Mouse (Mus musculus): ENCODE measurements around the gene Prom2.

DNA sequence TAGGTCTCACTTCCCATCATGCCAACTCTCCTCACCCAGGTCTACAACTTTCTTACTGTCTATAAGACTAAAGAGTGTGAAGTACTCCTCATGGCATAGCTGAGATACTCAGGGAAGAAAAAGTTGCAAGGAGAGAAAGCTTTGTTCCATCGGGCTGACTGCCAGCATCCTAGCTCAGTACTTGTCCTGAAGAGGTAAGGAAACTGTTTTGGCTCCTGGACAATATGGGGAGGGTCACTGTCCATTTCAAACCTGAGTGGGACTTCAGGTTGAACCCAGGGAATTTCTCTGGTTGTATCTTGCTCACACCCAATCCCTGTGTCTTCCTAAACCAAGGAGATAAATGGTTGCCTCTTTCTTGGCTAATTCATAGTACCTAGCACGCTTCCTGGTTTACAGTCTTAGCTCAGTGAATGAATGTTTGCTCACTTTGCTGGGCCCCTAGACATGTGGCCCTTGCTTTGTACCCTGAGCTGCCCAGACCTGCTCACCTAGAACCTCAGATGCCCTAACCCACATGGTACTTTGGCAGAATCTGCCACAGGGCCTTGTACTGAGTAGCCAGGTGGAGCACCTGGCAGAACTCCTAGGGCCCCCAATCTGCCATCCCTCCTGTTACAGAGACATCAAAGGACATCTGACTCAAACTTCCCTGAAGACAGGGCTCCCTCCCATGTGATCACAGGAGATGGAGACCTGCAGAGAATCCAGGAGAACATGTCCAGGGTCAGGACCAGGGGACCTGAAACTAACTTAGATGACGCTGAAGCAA lies 16.1 kb downstream of the Prom2 start:
- TF ChIP-seq POLR2A (IDR thresholded peaks at IDR 0.05; ENCODE audit: low read depth, low read length), result no peak
- no peak for TF ChIP-seq CTCF (IDR thresholded peaks at IDR 0.05; ENCODE audit: borderline replicate concordance, insufficient read depth, low read length)

Measured in embryonic fibroblast, embryonic 13.5 days (primary cell).